Mouse (Mus musculus): ENCODE data around the gene Anxa6.

Gene Anxa6

DNA sequence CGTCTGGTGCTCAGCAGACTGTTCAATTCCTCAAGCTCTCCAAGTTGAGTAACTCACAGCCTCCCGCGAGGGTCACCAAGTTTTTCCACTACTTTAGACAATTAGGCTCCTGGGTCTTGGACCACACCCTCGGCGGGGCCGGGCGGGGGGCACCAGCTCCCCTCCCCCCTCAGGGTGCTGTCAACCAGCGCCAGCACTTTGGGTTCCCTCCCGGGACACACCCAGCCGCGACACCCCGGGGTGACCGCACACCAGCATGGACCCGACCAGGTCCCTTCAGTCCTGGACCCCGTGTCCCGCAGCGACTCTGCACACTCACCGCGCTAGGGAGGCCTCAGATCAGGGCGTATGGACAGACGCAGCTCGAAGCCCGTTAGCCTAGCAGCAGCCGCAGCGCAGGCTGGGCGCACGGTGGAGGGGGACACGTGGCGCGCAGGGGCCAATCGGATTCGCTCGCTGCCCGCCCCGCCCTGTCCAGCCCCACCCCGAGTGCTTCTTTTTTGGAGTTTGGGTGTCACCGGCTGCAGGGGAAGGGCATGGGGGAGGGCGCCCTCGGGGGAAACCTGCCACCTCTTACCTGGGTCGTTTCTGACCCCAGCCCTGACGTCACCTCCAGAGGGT is at the start of gene Anxa6:
TSS of gene Anxa6 (minus strand) at position 406 of the 621 bp plus-strand sequence.
- peak; percentile 86 to 91 for DNase-seq

DNA sequence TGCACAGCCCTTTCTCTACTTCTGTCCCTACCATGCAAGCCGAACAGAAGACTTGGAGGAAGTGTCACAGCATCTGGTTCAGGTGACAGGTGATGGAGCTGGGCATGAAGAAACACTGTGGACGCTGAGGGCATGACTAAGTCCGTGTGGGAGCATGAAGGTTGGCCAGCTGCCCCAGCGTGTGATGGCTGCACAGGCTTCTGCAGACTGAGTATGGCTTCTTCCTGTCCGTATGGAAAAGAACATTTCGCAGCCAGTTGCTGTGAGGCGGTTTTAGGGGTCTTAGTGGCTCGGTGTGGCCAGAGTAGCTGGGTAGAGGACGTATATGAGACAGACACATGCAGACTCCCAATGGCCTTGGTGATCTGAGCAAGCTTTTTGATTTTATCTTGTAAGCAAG is 48.0 kb upstream of the Anxa6 start:
- DNase-seq: no peak

DNA sequence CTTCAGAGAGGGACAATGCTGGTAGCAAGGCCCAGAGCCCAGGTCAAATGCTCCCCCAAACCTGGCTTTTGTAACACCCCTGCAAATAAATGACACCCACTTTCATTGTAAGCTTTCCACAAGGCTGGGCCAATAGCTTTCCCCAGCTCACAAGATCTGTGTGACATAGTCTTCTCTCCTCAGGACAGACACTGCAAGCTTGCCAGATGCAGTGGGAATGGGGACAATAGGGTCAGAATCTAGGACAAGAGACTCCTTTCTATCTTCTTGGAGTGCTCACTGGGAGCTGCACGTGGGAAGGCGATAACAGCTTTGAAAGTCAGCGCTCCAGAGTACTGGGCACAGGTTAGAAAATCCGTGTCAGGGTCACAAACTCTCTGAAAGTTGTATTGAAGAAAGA is 45.9 kb upstream of the Anxa6 start:
- DNase-seq: no peak

DNA sequence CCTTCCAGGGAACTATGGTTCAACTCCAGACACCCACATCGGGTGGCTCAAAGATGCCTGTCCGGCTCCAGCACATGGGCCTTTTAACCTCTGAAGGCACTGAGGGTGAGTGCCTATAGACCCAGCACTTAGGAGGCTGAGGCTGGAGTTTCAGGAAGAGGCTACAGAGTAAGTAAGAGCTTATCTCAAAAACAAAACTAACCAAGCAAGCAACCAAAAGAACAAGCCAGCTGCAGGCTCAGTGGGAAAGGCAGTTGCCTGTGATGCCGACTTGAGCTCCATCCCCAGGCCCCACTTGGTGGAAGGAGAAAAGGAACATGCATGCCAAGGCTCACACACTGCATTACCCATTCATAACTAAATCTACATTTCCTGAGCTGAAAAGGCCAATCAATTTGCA is 45.3 kb upstream of the Anxa6 start:
- no peak for DNase-seq

DNA sequence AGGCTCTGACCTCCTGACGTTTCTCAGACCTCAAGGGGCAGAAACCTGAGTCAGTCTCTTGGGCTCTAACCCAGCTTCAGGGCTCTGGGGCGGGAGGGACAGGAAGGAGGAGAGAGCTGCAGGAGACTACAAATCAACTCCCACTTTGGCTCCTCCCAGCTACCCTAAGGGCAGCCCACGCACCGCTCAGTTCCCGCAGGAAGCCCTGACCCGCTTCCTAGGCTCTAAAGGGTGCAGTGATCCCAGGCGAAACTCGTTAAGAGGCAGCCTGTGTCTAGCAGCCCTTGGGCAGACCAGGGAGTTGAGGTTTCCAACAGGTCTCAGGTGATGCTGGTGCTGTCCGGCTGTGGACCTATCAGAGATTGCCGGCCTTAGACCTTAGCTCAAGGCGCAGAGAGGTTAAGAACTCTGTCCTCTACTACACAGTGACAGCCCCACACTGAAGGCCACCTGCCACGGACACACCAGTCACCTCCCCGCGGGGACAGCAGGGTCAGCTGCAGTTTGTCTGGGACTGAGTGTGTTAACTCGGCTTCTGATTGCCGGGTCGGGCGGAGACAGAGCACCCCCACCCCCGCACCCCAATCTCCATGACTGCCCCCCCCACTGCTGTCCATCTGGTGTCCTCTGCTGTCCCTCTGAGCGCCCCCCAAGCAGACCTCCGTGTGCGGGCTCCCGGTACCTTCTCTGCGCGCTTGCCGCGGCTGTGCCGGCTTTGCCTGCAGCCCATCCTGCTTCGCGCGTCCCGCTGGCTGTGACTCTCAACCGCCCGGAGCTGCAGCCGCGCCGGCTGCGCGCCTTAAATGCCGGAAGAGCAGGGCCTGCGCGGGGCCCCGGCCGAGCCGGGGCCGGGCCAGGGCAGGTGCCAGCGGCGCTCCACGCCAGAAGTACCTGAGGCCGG is 44.3 kb upstream of the Anxa6 start, which contains the start of gene Ccdc69:
TSS of gene Ccdc69 (minus strand) at position 801 of the 901 bp plus-strand sequence.
- peak; percentile 65 to 77 for DNase-seq

DNA sequence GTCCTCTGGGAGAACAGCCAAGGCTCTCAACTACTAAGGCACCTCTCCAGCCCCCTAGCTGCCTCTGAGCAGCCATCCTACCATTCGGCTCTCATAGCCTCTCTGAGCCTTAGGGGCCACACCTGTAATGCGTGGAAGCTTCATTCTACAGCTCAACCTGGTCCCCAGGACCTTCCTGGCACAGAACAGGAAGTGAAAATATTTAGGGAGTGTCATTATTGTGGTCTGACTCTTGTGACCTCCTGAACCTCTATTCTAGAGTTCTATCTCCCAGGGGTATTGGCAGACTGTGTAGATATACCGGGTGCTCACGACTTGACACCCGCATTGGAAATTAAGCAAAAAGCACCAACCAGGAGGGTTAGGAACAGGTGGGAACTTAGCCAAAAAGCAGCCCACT is 43.0 kb upstream of the Anxa6 start:
- no peak for DNase-seq

DNA sequence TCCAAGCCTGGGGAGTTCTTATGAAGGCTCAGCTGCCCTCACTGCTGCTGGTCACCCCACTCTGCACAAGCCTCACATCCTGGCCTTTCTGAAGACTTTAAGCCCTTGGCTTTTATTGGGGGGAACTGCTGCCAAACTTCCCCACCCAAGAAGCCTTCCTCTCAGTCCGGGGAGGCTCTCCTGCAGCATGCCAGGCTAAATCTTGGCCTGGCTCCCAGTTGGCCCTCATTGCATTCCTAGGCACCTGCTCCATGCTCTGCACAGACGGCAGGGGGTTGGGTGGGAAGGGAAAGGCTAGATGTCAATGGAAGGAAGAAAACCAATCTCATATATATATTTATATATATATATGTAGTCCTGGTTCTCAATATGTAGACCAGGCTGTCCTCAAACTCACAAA is 42.4 kb upstream of the Anxa6 start:
- peak in 1 of 2 experiments; percentile 24 for DNase-seq

DNA sequence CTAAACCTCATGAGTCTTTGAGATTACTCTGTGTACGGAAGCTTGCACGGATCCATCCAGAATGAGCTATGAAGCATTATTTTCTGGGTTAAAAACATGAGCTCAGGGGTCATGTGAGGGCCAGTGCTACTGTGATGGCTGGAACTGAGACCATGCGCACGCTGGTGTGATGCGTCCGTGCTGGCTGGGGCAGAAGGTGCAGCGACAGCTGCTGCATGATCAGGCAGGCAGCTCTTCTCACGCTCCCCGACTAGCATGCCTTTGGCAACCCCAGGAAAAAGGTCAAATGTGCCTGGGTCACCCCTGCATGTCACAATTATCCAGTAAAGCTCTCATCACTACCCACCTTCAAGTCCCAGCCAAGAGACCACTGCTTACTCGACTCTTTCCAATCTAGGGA is 39.9 kb upstream of the Anxa6 start:
- DNase-seq: no peak

DNA sequence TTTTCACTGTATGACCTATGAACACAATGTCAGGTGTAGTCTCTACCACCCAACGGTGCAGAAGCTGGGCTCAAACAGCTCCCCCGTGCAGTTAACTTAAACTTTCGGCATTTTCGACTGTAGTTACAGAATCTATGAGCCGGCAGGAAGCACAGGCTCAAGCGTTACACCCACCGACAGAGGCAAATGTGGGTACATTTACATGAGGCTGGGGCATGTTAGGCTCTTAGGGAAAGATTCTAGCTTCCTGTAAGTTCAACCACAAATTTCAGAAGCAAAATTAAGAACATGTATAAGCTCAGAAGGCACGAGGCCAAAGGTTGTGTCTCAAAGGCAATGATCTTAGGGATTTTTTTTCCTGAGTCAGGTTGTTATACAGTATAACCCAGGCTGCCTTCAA is 39.2 kb upstream of the Anxa6 start:
- no peak for DNase-seq

DNA sequence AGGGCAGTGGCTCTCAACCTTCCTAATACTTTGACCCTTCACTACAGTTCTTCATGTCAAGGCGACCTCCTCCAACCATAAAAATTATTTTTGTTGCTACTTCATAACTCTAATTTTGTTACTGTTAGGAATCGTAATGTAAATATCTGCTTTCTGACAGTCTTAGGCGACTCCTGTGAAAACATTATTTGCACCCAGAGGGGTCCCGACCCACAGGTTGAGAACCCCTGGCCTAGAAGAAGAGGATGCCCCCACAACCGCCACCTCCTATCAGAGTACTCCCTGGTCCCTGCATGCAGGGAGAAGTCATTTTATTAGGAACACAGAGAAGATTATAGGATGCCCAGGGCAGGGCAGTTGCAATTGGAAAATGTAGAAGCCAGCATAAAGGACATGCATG is 38.1 kb upstream of the Anxa6 start:
- no peak for DNase-seq

DNA sequence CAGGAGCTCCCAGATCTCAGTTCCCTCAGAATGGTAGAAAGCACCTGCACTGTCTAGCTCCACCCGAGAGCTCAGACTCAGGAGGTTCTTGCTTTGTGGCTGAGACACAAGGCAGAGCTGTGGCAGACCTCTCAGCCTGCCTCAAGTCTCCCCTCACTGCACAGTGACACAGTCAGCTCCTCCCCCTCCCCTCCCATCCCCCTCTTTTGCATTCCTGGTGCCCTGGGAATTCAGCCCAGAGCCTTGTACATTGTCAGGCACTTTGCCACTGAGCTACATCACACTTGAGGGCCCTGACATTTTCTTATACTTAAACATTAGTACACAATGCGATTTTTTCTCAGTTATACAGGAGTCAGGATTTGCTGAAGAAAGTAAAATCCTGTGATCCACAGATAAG is 35.8 kb upstream of the Anxa6 start:
- peak in 1 of 2 experiments; percentile 20 for DNase-seq

DNA sequence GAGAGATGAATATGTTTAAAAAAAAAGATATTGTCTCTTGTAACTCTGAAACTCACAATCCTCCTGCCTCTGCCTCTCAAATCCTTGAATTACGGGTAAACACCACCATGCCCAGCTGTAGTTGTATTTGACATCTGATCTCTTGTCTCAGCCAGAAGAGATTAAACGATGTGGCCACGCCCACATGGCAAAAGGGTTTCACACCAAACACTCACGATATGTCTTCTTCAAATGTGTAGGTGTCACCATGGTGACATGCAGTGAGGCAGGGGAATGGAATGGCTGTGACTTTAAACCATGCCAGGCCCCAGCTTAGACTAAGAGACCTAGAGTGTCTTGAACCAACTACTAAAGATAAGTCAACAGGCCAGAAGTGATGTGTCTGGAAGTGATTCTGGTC is 33.7 kb upstream of the Anxa6 start:
- no peak for DNase-seq

DNA sequence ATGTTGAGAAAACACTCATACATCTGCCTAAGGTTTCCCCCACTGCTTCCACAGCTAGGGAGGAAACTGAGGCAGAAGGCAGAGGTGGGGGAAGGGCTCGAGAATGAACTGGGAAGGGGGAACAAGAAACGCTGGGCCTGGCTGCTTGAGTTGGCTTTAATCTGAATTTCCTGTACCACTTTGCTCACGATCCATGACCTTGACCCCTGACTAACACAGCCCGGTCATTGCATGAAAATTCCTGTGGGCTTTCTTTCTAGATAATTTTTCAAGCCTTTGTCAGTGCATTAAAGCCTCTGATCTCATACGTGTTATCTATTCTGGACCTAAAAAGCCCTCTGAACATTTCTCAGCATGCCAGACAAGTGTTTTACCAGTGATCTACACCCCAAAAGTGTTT is 29.6 kb upstream of the Anxa6 start:
- no peak for DNase-seq

DNA sequence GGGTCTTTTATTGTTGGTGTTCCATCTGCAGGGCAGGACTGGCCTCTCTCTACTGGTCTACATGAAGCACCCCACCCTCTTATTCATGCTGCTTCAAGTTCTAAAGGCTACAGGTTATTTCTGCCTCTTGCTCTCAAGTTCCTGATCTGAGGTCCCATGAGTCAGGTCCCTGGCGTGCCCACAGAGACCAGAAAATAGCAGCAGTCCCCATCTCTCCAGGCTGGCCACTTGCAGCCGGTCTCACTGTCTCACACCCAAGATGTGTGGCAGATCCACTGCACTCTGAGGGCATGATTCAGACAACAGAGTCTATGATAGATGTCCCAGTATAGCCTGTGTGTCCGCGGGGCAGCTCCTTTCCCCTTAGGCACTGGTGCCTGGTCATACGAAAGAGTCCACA is 27.6 kb upstream of the Anxa6 start:
- no peak for DNase-seq

DNA sequence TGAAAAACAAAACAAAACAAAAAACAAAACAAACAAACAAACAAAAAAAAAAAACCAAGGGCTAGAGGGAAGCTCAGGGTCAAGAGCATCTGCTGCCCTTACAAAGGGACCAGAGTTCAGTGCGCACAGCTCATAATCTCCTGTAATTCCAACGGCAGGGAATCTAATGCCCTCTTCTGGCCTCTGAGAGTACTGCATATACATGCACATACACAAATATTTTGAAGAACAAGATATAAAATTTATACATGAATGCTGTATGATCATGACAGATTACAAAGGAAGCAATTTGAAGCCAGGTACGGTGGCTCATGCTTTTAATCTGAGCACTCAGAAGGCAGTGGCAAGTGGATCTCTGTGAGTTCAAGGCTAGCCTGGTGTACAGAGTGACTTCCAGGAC is 24.3 kb upstream of the Anxa6 start:
- no peak for DNase-seq

DNA sequence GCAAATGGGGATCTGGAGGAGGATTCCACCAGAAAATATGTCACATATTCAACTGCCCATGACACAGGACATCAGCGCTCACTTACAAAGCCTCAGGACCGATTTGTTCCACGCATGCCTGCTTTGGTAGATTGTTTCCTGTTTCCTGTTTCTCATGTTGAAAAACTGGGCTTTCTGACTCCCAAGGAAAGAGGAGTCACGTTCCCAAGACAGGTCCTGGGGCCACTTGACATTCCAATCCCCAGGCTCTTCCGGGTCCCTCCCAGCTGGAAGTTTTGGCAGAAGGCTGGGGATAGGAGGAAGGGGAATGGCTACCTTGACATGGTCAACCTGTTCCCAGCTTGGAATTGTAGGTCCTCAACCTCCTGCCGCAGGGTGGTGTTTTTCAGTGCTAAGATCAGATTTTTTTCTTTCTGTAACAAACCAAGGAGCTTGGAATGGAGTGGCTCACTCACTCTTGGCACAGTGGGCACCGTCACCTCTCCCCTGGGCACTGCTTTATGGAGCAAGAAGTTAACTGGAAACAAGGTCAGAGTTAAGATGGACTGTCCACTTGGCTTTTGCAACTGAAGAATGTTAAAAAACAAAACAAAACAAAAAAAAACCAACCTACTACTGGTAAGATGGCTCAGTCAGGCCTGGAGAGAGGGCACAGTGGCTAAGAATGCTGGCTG is 17.7 kb upstream of the Anxa6 start:
- peak in 1 of 2 experiments; percentile 31 for DNase-seq

DNA sequence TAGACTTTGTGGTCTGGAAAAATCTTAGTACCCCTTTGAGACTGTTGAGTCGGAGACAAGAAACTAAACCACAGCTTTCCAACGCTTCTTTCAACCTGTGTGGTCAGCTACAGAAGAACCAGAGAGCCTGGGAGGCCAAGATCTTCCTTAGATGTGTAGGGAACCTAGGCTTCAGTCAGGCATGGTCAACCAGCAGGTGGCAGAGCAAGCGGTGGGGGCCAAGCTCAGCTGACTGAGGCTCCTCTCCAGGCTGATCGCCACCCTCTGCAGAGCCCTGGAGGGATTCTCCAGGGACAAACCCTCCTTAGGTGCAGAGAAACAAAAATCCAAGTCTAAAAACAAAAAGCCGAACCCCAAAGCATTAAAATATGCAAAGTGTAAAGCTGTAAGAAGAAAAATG is 13.4 kb upstream of the Anxa6 start:
- DNase-seq: peak; percentile 71 to 76

DNA sequence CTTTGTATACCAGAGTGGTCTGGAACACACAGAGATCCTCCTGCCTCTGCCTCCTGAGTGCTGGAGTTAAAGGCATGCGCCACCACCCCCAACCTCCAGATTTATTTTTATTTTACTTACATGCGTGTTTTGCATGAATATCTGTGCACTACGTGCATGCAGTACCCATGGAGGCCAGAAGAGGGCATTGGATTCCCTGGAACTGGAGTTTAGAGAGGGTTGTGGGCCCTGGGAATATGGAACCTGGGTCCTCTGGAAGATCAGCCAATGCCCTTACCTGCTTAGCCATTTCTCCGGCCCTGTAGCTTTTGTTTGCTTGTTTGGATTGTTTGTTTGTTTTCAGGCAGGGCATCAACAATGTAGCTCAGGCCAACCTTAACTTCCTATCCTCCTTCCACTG is 8.1 kb upstream of the Anxa6 start:
- peak; percentile 48 to 50 for DNase-seq

DNA sequence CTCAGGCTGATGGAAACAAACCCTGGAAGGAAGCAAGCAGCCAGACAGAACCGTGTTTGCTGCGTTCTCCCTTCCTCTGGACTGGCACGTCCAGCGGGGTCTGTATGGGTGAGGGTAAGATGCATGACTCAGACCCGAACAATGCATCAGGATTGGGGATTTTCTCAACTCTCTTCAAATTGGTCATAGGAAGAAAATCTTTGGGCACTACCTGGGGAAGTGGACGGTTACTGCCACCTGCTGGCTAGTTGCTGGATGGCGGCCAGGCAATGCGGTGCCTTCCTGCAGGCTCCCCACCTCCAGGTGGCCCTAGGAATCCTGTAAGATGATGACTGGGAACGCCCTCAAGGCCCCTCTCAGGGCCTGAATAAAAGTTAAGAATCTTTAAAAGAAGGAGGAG is 6.3 kb upstream of the Anxa6 start:
- DNase-seq: peak; percentile 90 to 91

DNA sequence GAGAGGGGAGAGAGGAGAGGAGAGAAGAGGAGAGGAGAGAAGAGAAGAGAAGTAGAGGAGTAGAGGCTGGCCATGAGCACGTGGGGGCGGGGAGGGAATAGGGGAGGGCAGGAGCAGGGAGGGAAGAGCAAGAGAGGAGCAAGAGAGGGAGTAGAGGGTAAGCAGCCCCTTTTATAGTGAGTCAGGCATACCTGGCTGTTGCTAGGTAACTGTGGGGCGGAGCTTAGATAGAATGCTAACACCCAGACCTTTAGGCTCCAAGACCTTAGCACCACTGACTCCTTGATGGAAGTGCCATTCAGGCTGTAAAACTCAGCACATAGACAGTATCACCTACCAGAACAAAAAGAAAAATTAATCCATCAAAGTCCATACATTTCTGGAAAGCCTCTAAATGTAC is 3.4 kb upstream of the Anxa6 start:
- no peak for DNase-seq

DNA sequence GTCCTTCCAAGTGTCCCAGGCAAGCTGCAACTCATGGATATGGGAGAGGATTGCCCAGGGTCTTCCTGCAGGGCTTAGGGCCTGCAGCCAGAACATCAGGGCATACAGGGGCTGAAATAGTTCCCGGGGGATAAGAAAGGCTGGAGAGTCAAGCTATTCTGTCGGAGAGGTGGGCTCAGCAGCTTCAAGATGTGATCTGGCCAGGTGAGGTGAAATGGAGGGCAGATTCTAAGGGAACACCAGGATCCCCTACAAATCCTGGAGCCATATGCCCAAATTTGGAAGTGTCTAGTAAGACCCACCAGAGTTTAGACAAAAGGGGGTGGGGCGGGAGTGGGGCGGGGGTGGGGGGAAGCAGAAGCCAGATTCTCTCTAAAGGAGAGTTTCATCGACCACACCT is 959 bp downstream of the Anxa6 start:
- DNase-seq: no peak

DNA sequence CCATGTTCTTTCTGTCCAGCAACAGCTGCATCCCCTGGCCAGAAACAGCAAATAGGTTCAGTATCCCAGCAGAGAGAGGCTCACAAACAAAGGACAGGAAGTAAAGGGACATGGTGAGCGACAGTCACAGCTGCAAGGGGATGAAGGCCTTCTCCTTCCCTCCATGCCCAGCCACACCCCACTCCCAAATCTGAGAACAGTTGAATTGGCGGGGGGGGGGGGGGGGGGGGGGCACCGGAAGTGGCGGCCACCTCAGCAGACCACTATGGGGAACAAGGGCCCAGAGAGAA is 1.3 kb downstream of the Anxa6 start:
- peak in 1 of 2 experiments; percentile 37 for DNase-seq

DNA sequence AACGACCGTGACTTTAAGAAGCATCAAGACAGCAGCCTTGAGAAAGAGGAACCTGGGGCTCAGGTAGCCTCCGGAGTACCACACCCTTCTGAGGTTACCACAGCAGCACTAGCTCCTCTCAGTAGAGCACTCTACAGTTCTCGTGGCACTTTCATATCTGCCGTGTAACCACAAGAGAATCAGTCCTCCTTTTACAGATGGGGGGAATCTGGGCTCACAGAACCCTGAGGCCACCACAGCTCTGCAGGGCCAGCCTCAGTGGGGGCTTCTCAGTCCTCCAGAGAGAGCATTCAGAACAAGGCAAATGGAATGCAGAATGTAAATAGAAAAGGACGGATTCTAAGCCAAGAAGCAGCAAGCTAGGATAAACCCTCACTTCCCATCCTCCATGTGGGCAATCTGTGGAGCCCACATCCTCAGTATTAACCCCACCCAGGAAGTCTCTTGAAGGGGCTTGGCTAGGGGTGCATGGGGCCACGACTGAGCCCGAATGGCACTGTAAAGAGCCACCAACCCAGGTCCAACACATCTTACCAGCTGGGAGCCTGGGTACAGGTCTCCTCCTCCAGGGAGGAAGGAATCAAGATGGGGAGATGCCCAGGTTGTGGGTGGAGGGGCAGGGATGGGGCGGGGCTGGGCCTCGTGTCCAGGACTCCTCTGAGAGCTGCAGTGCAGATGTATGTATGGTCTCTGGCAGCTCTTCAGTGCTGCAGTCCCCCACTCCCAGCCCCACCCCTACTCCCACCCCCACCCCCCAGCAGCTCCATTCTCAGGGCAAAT is 1.8 kb downstream of the Anxa6 start:
- peak in 1 of 2 experiments; percentile 36 for DNase-seq
